Mouse (Mus musculus) right cerebral cortex, postnatal 10 days (tissue): ENCODE data around the gene Cfap54.

Experiments
- DNase-seq, 2 experiments: peaks; one replicate each; pipeline ENCODE4 v3.0.0; 2021; ENCODE audit warnings: low spot score in 2 of 2

The Cfap54 gene

GRCm38 (mm10) chr10:93062395-93062794 is 19.0 kb downstream of the Cfap54 start:
- DNase-seq: no peak

GRCm38 (mm10) chr10:93053867-93054266 is 27.6 kb downstream of the Cfap54 start:
- DNase-seq: peak in 1 of 2 experiments; percentile 53

DNA sequence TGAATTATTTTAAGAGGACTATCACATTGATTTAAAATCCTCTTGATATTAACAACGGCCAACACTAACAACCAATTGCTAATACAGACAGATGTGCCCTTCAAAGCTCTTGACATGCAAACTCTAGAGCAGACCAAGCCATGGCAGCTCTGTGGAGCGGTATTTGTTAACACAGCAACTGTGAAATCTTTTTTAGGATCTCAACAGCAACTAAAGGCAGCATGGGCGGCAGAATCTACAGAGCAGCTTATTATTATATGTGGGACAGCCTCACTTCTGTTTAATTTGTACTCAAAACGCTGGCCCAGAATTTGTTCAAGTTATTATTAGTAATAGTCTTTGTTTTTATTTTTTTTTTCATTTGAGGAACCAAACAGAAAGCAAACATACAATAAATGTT is 28.1 kb downstream of the Cfap54 start:
- DNase-seq: no peak

DNA sequence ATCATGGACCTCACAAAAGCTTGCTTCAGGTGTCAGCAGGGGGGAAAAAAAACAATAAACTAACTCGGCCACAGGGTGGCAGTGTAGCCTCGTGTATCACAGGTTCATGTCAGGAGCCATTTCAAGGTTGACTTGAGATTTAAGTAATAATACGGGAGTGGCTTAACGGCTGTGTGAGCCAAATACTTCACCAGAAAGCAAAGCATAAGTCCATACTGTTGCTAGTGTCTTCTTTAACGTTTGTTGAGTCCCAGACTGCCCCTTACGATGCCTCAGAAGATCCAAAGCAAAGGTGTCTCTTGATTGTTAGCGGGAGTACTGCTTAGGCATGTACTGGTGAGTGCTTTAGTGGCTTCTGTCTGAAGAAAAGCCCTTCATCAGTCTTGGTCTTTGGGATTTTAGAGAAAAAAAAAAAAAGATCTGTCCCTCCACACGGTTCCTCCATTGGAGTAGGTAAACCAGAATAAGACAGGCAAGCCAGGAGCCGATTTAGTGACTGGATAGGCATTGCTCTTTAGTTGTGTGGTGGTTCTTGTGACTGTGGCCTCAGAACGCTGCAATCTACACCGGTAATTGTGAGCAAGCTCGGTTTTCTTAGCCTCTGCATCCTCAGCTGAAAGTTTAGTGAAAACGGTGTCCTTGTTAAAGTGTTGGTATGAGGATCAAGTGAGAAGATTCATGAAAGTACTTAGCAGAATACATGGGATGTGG is 30.2 kb downstream of the Cfap54 start:
- peak; percentile 85 to 88 for DNase-seq

- DNase-seq: no peak
Observed at GRCm38 (mm10) chr10:93050571-93050970, 30.8 kb downstream of the Cfap54 start.

GRCm38 (mm10) chr10:93043195-93043594 is 38.2 kb downstream of the Cfap54 start:
- no peak for DNase-seq

- no peak for DNase-seq
Observed at GRCm38 (mm10) chr10:93041850-93042249, 39.6 kb downstream of the Cfap54 start.

DNA sequence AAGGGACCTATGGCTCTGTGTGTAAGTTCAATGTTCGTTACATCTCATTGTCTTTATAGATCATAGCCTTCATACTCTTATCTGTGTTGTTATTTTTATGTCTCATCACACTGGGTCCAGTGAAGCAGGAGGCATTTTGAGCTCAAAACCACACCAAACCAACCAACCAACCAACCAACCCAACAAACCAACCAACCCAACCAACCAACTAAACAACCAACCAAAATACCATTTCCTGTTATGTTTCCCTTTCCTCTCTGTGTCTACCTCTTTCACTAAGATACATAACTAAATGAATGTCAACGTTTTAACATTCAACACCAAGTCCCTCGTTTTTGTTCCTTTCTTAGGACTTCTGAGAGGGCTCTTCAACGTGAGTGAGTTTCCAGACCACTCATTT is 40.0 kb downstream of the Cfap54 start:
- no peak for DNase-seq

DNA sequence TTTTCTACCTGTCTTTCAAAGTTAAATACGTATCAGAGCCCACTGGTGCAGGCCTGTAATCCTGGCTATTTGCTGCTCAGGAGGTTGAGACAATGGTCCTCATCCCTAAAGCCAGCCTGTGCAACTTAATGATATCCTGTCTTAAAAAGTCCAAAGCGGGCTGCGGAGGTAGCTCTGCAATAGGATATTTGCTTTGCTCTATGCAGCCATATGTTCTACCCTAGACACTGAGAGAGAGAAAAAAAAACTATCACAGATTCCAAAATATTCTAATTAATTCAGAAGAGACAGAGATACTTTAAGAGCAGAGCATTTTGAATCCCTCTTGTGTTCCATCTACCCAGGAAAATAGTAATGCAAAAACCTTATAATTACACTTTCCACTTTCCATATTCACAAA is 44.9 kb downstream of the Cfap54 start:
- no peak for DNase-seq

DNA sequence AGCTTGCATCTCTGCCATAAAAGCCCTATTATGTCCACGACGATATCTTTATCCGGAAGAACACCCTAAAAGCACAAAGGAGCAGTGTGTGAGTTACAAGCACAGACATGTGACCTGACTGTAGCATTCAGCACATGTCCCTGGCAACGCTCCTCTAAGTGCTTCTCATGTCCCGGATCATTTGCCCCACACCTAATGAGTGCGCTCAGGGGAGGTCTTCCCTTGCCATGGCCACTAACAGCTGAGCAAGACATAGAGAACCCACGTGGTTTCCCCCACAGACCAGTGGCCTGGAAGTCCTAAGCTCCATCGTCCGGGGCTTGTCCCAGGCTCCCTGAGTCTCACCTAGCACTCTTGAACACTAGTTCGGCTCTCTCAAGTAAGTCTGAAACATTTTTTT is 45.9 kb downstream of the Cfap54 start:
- no peak for DNase-seq

GRCm38 (mm10) chr10:93023295-93023694 is 58.1 kb downstream of the Cfap54 start:
- no peak for DNase-seq

- peak; percentile 71 to 76 for DNase-seq
Observed at GRCm38 (mm10) chr10:93014059-93014795, 67.2 kb downstream of the Cfap54 start.

- DNase-seq: no peak
Observed at GRCm38 (mm10) chr10:93011085-93011484, 70.3 kb downstream of the Cfap54 start.

DNA sequence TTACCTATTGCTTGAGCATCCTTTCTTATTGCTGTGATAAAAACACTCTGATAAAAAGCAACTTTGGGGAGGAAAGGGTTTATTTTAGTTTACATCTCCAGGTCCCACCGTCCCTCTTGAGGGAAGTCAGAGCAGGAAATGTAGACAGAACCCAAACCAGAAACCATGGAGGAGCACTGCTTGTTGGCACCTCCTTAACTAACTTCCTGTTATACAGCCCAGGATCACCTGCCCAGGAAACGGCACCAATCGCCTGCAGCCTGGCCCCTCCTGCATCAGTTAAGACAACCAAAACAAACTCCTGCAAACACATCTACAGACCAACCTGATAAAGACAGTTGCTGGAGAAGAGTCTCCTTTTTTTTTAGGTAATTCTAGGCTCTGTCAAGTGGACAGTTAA is 74.4 kb downstream of the Cfap54 start:
- DNase-seq: no peak

- DNase-seq: no peak
Observed at GRCm38 (mm10) chr10:93006405-93006804, 75.0 kb downstream of the Cfap54 start.

GRCm38 (mm10) chr10:92998536-92998935 is 82.9 kb downstream of the Cfap54 start:
- DNase-seq: no peak

DNA sequence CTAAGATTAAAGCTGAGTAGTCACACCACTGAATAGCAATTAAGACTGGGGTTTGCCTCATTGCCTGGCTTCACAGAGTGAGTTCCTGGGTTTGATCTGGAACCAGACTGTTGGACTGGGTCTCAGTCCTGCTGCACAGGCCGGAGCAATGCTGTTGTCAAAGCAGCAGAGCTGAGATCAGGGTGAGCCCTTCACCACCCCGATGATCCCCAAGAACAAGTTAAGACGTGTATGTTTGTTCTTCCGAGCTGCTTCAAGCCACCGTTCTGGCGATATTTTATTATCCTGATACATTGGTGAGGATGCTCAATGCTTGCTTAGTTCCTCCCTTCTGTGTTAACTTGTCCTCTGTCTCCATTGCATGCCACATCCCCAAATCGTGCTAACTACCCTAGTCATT is 86.2 kb downstream of the Cfap54 start:
- DNase-seq: no peak

DNA sequence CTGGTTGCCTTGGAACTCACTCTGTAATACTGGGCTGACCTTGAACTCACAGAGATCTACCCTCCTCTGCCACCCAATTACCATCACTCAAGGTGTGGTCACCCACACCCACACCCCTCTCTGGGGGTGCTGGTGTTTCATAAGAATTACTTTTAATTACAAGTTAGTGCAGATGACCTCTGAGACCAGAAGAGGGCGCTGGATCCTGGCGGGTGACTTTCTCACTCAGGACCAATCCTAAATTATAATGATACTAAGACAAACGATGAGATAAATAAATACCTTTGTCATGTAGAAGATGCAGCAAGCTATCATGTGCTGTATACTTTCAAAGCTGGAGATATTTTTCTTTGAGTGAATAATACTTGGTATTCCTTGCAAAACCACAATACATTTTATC is 87.1 kb downstream of the Cfap54 start:
- no peak for DNase-seq

DNA sequence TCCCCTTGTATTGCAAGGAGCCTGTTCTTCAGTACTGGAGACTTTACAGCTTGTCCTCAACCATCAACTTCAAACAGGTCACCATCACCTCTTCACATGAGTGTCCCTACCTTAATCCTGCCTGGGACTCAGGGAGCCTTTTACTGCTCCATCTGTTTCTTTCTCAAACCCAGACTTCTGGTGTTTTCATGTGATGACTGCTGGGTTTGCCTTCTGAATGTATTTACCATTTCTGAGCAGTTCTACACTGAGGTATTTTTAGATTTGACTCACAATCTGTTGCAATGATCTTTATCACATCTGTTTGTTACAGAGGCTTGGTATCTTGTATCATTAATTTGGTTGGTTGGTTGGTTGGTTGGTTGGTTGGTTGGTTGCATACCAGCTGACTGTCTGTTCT is 88.9 kb downstream of the Cfap54 start:
- DNase-seq: no peak

DNA sequence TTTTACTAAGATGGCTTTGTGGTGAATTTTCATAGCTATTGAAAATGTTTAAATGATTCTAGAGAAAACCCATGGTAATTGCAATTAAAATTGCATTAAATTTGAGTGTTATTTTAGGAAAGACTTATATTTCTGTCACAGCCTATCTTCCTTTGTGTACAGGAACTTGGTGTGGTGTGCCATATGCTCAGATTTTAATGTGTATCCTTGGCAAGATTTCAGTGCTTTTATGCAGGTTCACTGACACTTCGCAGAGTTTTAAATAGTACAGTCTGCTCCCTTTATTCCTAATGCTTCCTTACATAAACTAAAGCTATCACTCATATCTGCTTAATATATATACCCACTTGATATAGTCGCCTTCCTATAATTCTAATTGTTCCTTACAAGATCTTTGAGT is 90.8 kb downstream of the Cfap54 start:
- no peak for DNase-seq

DNA sequence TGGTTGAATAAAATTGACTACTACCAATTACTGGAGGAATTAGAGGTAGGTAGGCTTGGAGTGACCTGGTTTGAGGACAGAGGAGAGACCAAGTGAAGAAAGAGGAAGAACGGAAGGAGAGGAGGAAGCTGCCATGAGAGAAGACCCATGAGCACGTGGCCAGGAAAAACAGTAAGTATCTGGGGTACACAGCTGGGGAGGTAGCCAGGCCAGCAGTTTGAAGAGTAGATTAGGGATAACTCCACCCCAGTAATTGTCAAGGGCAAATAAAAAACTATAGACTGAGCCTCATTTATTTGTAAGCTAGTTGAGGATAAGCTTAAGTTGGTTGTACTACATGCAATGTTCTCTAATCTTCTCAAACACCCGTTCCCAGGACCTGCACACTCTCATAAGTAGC is 116.3 kb downstream of the Cfap54 start:
- no peak for DNase-seq

DNA sequence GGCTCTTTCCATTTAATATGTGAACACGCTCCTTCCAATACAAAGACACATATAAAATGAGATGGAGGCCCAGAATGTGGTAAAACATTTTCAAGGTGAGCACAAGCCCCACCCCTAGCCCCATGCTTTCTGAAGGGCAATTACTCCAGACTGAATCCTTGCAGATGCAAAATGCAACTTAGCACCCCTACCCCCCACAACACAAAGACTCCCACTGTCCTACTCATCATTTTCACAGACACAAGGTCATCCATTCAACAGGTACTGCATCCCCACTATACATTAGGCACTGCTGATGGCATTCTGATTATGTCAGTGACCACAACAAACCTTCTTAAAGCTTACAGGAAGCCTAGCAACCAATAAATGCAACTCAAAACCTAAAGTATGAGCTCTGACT is 131.4 kb downstream of the Cfap54 start:
- no peak for DNase-seq

GRCm38 (mm10) chr10:92942848-92943645 is 138.4 kb downstream of the Cfap54 start:
- DNase-seq: no peak
